Mouse (Mus musculus) adrenal gland, postnatal 4 days (tissue): ENCODE data around the gene Prdm16. TPM values are rescaled to one million over a fixed set of nuclear protein-coding genes. Genes with fewer than 3 reads are reported as not detected.

Experiments
- DNase-seq, 2 experiments: peaks; one replicate each; pipeline ENCODE4 v3.0.0; 2021 to 2022; ENCODE audit warnings: low spot score in 2 of 2, mixed read lengths in 2 of 2
- total RNA-seq, 2 experiments: library from RNA; stranded (reverse); gene quantifications; 2 replicates each; pipeline ENCODE4 v1.2.3; 2021

Gene Prdm16
- total RNA-seq, 2 experiments from 2014 or later = 10.3 to 17.3 TPM

DNA sequence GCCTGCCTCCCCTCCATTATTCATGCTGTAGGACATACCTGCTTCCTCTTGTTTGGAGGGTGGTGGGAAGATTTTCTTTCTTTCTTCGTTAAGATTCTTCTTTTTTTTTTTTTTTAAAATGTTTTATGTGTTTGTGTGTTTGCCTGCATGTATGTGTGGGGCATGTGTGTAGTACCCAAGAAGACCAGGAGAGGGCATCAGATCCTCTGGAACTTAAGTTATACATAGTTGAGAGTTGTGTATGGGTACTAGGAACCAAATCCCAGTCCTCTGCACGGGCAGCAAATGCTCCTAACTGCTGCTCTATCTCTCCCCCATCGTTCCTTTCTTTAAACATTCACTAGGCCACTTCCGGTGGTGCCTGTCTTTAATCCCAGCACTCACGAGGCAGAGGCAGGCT is 28.9 kb downstream of the Prdm16 start:
- no peak for DNase-seq

DNA sequence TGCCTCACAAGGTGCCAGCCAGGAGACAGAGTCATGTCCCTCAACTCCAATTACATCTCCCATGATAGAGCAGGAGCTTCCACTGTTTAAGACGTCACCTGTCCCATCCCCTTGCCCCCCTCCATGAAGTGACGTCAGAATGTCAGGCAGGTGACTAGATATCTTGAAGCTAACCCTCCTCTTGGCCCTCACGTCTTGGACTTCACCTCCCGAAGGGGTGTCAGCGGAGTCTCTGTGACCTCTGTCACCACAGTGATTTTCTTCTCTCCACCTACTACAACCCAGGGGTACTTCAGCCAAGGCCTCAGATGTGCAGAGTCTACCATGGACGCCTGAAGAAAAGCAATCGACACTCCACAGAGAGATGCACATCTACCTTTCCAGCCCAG is 32.2 kb downstream of the Prdm16 start:
- DNase-seq = no peak

DNA sequence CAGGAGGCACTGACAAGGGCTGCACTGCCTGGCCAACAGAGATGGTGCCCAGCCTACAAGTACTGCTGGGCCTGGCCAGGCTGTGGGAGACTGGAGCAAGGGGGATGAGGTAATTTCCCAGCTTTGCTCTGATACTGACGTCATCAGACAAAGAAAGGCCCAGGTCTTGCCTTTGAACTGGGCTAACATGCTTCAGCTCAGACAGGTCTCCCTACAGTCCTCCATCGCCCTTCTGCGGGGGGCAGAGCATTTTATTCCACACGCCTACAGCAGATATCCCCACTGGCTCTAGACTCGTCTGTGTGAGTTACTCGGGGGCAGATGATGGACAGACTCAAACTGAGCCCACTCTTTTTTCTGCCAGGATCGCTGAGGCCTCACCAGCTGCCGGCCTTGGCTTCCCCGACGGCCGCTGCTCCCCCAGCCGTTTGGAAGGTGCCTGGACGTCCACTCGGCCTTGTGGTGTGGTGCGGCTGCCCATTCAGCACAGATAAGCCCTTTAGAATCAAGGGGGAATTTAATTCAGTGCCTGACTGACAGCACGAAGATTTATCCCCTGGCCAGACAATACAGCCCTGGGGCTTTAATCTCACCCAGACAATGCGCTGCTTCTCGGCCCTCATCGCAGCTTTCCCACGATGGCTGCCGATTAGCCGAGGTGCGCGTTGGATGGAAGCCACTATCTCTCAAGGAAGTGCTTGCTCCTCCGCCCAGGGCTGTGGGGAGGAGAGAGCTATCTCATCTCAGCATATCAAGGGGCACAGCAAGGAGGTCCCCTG is 32.8 kb downstream of the Prdm16 start:
- DNase-seq = no peak

DNA sequence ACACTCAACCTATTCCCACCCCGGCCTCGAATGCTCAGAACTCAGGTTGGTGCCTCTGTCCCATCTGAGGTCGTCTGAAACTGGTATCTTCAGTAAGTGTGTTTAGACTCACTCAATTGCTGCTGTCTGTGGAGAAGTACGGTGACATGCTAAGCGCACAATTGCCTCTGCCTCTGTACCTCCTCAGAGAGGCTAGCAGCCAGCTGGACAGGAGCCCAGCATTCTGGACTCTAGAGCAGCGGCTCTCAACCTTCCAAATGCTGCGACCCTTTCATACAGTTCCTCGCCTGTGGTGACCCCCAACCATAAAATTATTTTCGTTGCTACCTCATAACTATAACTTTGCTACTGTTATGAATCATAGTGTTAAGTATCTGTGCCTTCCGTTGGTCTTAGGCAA is 34.3 kb downstream of the Prdm16 start:
- DNase-seq = no peak

DNA sequence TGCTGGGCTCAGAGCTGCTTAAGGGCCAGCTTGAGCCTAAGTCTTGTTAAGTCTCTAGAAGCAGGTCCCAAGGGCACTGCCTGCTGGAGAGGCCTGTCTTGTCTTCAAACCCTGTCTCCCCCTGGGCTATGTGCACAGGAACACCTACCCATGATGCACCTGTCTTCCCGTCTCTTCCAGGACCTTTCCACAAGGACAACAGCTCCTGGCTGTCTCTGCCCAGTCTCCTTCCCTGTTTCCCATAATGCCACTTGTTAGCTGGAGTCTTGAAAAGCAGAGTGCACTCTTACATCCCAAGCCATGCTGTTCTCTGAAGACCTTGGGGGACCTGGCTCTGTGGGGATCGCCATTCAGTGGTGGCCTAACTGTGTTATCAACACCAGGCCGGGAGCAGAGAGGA is 35.7 kb downstream of the Prdm16 start:
- no peak for DNase-seq

DNA sequence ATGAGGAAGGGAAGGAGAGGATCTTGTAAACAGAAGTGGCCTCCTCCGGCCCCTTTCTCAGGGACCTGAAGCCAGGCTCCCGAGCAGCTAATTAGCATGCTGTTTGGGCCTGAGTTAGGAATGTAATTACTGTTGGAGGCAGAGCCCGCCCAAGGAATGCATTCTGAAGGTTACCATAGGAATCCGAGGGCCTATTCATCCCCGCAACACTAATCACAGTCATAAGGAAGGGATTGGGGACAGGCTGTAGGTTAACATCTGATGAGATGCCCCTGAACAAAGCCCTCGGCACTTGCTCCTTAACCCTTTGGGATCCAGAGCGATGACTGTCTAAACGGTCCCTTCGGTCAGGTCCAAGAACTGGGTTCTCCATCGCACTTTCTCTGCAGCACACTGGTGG is 36.7 kb downstream of the Prdm16 start:
- no peak for DNase-seq

DNA sequence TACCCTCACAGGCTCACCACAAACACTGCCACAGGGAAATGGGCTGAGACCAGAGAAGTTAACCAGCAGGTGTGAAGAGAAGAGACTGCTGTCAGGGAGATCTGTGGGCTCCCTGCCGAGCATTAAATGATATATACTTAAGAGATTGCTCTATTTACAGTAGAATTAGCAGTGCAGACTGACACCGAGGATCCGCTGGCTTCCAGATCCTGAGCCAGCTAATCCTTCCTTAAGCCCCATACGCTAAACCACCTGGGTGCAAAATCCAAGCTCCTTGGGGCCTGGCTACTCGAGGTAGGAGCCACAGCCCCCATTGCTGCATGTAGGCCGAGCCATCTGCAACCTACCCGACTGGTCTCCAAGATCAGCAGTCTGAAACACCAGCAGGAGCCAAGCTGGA is 38.3 kb downstream of the Prdm16 start:
- no peak for DNase-seq

DNA sequence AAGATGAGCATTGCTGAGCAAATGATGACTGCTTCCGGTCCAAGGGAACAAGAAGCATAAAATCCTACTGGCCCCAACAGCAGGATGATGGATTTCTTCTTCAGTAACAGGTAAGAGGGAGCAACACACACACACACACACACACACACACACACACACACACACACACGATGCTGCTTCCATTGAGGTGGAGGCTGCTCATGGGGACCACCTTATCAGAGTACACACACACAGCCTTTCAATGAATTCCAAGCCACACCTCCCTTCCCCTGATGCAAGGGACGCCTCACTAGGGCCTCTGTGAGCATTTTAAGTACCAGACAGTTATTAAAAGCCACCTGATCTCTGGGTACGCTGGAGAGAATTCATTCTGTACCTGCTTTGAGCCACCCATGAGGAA is 39.9 kb downstream of the Prdm16 start:
- no peak for DNase-seq

DNA sequence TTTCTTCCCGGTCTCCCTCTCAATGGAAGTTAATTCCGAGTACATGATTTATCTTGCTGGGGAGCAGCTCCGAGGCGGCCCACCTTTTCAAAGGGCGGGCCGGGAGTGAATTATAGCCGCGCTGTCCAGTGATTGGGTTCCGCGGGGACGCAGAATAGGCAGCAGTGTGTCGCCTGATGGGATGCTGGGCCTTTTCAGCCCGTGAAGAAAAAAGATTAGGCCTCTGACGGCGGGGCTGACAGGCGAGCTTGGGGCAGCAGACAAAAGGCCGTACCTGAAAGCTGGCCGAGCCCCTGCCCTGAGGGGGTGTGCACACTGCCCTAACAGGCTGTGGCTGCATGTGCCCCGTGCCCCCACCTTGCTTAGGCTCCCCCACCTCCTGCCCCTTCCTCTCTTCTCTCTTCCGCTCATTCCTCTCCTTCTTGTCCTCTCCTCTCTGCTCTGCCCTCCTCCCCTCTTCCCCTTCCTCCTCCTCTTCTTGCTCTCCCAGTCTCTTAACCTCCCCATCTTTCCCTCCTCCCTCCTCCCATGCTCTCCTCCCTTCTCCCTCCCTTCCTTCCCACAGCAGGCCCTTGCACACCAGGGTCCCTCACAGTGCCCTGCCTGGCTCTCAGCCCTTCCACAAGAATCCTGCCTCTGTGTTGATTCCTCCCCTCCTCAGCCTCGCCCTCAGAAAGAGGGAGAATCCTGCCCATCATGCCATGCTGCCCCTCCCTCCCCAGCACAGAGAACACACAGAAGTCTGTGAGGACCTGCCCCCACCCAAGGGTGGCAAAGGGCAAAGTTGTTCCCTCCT is 41.7 kb downstream of the Prdm16 start:
- DNase-seq = no peak

DNA sequence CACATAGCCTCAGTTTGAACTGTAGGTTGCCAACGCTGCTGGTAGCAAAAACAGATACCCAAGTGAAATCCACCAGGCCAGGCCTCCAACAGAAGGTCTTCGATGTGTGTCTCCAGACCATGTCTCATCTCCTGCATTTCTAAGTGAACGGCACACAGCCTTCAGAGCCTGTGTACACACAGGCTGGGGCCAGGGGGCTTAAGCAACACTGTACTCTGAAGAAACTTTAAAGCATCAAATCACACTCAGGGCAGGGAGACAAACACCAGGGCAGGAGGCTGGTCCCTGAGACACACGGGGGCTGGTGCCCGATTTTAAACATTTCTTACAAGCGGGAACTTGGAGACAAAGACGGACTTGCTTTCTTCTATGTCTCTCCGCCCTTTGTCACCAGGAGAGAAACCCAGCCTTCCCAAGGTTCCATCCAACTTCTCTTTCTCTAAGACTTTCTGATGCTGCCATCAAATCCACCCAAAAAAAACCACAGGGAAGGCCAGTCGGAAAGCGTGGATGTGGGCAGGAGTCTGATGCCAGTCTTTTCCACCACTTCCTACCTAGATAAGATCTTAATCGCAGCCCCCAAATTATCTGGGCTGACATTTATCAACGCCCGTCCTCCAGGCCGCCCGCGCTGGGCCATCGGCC is 42.4 kb downstream of the Prdm16 start:
- no peak for DNase-seq

DNA sequence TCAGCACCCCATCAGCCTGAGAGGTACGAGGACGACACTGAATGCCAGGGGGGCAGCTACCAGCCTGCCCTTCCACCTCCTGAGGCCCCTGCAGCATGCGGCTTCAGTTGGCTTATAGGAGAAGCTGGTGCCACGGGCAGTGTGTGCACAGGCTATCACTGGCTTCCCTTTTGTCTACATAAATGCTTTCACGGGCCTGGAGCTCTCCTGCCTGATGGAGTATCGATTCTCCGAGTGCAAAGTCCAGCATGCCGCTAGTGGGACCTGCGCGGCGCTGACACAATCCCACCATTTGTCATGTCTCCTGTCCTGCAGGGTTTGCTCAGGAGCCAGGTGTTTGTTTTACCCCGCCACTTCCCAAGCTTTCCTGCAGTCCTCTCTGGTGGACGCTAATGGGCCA is 44.1 kb downstream of the Prdm16 start:
- no peak for DNase-seq

DNA sequence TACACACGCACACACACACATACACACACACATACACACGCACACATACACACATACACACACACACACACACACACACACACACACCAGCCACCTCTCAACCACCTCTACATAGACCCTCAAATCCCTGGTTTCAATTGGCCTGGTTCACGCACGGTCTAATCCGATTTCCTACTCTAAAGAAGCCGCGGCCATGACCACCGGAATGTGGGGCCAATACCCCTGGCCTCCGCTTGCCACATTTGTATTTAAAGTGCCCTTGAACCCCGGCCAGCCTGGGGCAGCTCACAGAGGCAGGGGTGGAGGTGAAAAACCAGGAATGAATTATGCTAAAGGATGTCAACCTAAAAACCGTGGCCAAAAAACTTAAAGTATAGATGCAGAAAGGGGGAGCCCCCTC is 45.8 kb downstream of the Prdm16 start:
- no peak for DNase-seq

DNA sequence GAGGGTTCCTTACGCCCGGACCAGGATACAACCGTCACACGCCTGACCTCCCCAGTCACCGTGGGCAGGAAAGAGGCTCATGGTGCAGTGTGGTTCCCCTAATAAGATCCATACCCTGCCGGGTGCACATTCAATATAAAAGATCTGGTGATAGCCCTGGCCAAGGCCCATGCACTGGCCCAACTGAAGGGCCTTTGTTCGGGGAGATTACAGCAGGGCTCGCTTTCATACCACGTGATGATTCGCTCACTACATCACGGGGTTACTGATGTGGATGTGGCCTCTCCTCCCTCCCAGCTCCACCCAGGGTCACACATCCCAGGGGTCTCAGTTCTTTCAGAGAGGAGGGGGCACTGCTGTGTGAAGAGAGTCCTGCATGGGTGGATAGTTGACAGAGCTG is 50.3 kb downstream of the Prdm16 start:
- DNase-seq = no peak

DNA sequence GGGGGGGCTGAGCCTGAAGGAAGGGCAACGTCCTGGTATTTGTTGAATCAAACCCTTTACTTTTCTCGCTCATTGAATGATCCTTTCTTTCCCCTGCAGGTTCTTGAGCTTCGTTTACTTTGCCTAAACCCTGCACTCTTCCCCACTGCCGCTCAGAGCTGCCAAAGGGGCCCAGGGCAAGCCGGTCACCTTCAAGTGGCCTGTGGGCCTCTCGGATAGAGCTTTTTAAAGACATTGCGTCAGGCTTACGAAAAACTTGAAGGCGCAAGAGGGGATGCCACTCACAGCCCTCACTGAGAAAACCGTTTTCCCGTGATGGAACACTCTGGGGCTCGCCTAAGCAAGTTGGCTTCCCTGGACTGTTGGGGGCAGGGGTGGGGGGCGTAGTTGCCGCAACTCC is 50.9 kb downstream of the Prdm16 start:
- no peak for DNase-seq

DNA sequence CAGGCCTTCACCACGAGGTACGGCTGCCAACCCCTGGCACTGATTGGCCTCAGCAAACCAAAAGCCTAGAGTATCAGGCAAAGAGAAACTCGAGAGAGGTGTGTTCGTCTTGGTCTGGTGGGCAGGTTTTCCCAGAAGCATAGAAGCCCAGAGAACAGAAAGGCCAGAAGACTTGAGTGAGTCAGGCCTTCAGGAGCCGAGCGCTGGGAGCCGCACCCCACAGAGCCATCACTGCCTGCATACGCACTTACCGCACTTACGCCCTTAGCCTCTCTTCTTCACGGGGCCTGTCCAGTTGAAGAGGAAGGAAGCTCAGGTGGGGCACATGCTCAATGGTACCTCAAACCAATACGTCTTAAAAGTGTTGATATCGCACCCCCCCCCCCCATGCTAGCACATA is 53.0 kb downstream of the Prdm16 start:
- DNase-seq = no peak

DNA sequence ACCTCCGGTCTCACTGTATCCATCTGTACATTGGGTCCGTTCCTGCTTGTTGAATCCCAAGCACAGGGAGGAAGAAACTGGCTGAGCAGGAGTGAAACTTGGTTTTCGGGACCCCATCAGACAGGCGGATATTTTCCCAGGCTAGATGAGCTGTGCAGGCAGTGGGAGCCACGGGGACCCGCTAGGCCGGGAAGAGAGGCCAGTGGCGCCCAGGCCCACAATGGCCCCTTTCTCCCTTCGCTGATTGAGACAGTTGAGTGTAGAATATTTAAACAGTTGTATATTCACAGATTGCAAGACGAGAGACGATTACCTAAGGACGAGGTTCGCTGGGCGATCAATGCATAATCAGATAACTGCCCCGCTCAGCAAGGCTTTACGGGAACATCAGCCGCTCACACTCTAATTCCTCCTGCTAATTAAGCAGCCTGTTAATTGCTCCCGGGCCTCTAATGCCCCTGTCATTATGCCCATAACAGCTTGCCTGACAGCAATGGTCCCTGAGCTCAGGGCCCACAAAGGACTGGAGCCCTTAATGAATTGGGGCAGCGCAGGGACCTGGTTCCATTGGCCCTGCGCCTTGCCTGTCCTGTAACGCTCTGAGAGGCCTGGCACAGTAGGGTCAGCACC is 54.0 kb downstream of the Prdm16 start:
- no peak for DNase-seq

DNA sequence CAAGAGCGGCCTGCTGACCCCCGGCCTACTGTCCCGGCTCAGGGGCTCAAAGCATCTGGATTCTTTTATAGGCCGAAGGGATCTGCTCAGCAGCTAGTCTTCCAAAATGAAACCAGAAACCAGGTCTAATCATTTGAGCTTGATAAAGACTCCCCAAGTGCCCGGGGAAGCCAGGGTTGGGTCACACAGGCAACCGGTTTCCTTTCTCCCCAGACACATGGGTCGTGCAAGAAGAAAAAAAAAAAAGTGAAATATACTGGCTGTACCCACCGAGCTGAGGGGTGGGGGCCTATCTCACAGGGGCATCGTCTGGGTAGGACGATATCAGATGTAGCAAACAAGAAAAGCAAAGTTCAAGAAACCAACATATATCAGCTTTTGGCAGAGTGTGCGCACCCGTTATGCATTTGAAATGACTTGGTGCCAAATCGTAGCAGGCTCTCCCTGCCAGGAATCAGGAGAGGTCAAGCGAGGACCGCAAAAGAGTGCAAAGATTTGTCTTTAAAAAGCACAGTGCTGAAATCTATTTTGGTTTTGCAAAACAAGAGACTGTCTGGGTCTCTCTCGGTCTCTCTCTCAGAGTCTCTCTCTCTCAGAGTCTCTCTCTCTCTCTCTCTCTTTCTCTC is 55.3 kb downstream of the Prdm16 start:
- no peak for DNase-seq

DNA sequence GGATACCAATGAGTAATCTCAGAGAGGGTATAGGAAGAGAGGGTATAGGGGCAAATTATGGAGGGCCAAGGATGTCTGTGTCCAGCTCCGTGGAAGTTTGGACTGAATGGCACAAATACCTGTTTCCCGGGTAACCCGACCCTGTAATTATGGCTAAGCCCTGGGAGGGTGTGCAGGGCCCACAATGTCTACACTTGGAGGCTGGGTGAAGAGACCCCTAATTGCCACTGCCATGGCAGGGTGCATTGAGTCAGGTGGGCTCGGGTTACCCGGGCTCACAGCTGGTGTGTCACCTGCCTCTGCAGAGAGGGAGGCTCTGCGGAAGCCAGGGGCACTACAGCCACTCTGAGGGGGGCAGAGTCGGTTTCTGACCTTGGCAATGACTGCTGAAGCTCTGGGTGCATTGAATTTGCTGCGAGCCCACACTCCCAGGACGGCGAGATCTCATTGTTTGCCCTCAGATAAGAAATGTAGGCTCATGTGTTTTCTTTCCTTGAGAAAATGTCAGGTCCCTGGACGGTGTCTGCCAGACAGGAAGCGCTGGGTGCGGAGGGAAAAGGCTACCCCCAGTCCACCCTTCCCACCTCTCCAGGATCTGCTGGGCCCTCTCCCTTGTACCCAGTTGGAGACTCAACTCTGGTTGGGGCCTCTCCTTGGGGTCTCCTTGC is 62.3 kb downstream of the Prdm16 start:
- no peak for DNase-seq

DNA sequence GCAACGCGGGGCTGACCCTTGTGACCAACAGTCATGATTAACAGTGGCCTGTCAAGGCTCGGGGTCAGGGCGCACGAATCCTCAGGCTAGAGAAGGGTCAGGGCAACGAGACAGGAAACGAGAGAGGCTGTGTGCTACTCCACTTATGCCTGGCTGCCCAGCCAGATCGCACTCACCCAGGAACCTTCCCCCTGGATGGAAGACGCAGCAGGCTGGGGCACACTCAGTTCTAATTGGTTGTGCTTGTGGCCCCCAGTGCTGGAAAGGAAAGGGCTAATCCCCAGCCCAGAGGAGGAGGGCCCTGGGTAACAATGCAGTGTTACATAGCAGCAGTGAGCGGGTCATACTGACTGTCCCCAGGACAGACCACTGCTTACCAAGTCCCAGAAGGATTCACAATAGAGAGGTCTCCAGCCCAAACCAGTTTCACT is 66.2 kb downstream of the Prdm16 start:
- DNase-seq = no peak

DNA sequence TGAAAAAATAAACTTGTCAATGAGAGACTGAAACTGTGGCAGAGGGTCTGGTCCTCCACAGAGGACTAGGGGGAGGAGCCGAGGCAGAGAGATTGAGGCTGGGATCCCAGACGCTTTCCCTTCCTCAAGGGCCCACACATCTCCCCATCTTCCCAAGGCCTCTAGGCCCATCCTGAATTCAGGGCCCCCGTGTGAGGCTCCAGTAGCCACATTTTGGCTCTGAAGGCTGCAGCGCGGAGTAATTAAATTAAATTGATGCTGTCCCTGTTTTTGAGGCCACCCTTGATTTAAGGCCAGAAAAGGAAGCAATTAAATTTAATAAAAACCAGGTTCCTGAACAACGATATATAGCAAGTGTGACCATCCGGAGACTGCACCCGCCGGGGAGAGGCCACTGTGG is 66.8 kb downstream of the Prdm16 start:
- no peak for DNase-seq

DNA sequence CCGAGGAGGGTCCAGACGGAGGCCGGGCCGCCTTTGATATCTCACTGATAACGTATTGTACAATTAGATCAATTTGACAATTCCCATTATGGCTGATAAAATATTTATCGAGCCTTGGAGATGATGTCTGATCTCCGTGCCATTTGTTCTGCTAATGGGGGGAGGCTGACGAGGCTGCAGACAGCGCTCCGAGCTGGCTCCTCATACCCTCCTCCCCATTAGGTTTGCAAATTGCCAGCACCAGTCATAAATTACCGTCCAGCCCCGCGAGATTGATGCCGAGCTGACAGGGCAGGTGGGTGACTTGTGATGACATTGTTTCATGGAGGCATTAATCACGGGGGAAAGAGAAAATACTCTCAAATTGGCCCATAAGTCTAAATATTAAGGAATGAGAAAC is 67.9 kb downstream of the Prdm16 start:
- no peak for DNase-seq
